Mouse (Mus musculus) megakaryocyte-erythroid progenitor cell, adult 5-6 weeks (primary cell): ENCODE data around the gene Mta1. TPM values are rescaled to one million over a fixed set of nuclear protein-coding genes. Genes with fewer than 3 reads are reported as not detected.

Experiments used
- ATAC-seq: replicated peaks from 2 replicates; pipeline ENCODE4 v1.8.0; 2016; ENCODE audit warnings: mild to moderate bottlenecking, inconsistent platforms; ENCODE audit not compliant: severe bottlenecking, poor library complexity, low FRiP score, low TSS enrichment
- total RNA-seq, 2 experiments: library from RNA; stranded (forward) in 1 of 2; stranded (reverse) in 1 of 2; fragments of 200-1000, 215-1000 nt in 1 of 2; fragments of >200 nt in 1 of 2; fragmentation: Nextera tagmentation in 1 of 2; gene quantifications; 2 replicates each; pipeline ENCODE4 v1.2.3; 2014 to 2017

Mta1 gene
- total RNA-seq, 2 experiments from 2014 or later: 54.1 to 142 TPM

- no peak for ATAC-seq
Observed at GRCm38 (mm10) chr12:113090053-113090452, 8.0 kb upstream of the Mta1 start.

GRCm38 (mm10) chr12:113097040-113097439, 1.0 kb upstream of the Mta1 start:
- no peak for ATAC-seq

GRCm38 (mm10) chr12:113098530-113099151, 563 bp downstream of the Mta1 start:
- 0 out of 2 replicates have a peak, but pooled peaks have one; percentile 8 for ATAC-seq

GRCm38 (mm10) chr12:113099470-113100237, 1.6 kb downstream of the Mta1 start:
- 0 out of 2 replicates have a peak, but pooled peaks have one; percentile 12 for ATAC-seq

- peak; percentile 31; the same call in 1 of the 2 replicates for ATAC-seq
Observed at GRCm38 (mm10) chr12:113100448-113101076, 2.5 kb downstream of the Mta1 start.

GRCm38 (mm10) chr12:113101251-113101960, 3.3 kb downstream of the Mta1 start:
- no peak for ATAC-seq

GRCm38 (mm10) chr12:113102461-113102860, 4.4 kb downstream of the Mta1 start:
- peak; percentile 46; the same call in 1 of the 2 replicates for ATAC-seq

GRCm38 (mm10) chr12:113103846-113104451, 5.9 kb downstream of the Mta1 start:
- peak; percentile 20; the same call in 1 of the 2 replicates for ATAC-seq

GRCm38 (mm10) chr12:113106386-113106785, 8.3 kb downstream of the Mta1 start:
- ATAC-seq: no peak

GRCm38 (mm10) chr12:113107431-113108124, 9.5 kb downstream of the Mta1 start:
- peak; percentile 88 for ATAC-seq

- no peak for ATAC-seq
Observed at GRCm38 (mm10) chr12:113108528-113109283, 10.6 kb downstream of the Mta1 start.

GRCm38 (mm10) chr12:113109801-113110200, 11.7 kb downstream of the Mta1 start:
- no peak for ATAC-seq

- no peak for ATAC-seq
Observed at GRCm38 (mm10) chr12:113114141-113114540, 16.1 kb downstream of the Mta1 start.

GRCm38 (mm10) chr12:113114856-113115538, 16.9 kb downstream of the Mta1 start:
- no peak for ATAC-seq

- peak; percentile 62 for ATAC-seq
Observed at GRCm38 (mm10) chr12:113119516-113120410, 21.7 kb downstream of the Mta1 start.

GRCm38 (mm10) chr12:113124726-113125125, 26.6 kb downstream of the Mta1 start:
- no peak for ATAC-seq

- ATAC-seq: no peak
Observed at GRCm38 (mm10) chr12:113130732-113131131, 32.7 kb downstream of the Mta1 start.
